In the genomic region with DNA sequence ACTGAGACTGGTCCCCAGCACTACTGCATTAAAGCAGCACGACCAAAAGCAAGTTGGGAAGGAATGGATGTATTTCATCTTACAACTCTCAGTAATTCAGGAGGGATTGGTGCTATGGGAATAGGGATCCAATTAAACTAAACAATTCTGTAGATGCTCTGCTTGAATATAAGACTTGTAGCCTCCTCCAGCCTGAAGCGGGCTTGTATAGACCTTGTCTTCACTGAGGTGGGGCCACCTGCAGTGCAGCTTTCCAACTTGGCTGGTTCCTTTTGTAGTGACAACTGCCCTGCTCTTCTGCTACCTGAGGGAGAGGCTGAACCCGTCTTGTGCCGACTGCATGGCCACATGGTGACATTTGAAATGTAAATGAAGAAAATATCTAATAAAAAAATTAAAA, we compare ENCODE assay signal across 14 mouse cellular contexts.
"Had no signal": no experiment of that assay in that cellular context is flagged by ENCODE, and none has a peak within 500 bp of the region (broad histone marks: within the 10 kb centered on the region; RNA-seq: fewer than 3 reads in every experiment).

No protein-coding gene starts in this region.

- H3K27me3 ChIP-seq: midbrain, embryonic 12.5 days; neural tube, embryonic 12.5 days; stomach, embryonic 15.5 days had no signal

- H3K9me3 ChIP-seq: midbrain, embryonic 10.5 days; midbrain, embryonic 12.5 days; neural tube, embryonic 12.5 days; stomach, embryonic 15.5 days had no signal

- H3K4me1 ChIP-seq: midbrain, embryonic 10.5 days; midbrain, embryonic 12.5 days; neural tube, embryonic 12.5 days; stomach, embryonic 15.5 days had no signal

- H3K27ac ChIP-seq: midbrain, embryonic 10.5 days; midbrain, embryonic 12.5 days; neural tube, embryonic 12.5 days; stomach, embryonic 15.5 days; stomach, postnatal 0 days had no signal

- H3K36me3 ChIP-seq: midbrain, embryonic 10.5 days; midbrain, embryonic 12.5 days; neural tube, embryonic 12.5 days; stomach, embryonic 15.5 days had no signal

- H3K4me2 ChIP-seq: lung, embryonic 14.5 days; midbrain, embryonic 12.5 days; neural tube, embryonic 12.5 days; stomach, embryonic 15.5 days had no signal

- H3K4me3 ChIP-seq: midbrain, embryonic 10.5 days; midbrain, embryonic 12.5 days; neural tube, embryonic 12.5 days; stomach, embryonic 15.5 days had no signal

- DNase-seq: lung, adult 18-20 months; lung, embryonic 14.5 days; lung, postnatal 10 days; lung, postnatal 4 days; midbrain, embryonic 14.5 days; right cerebral cortex, postnatal 14 days; thymus, adult 2 months; thymus, postnatal 25 days; thymus, postnatal 4 days had no signal

- H3K9ac ChIP-seq: lung, embryonic 14.5 days; midbrain, embryonic 12.5 days; neural tube, embryonic 12.5 days; stomach, embryonic 15.5 days had no signal
